Mouse (Mus musculus) embryonic fibroblast, embryonic 13.5 days (primary cell): ENCODE data around the gene Sap18.

Experiments used
- CTCF ChIP-seq: IDR thresholded peaks from 2 replicates; pipeline ENCODE4 v1.5.1; 2011; ENCODE audit warnings: mild to moderate bottlenecking, control low read depth, low read length, moderate library complexity, borderline replicate concordance; ENCODE audit not compliant: insufficient read depth
- POLR2A ChIP-seq: IDR thresholded peaks from 2 replicates; pipeline ENCODE4 v1.6.1; 2011; ENCODE audit warnings: low read depth, mild to moderate bottlenecking, control low read depth, low read length, moderate library complexity

- TF ChIP-seq POLR2A, result no peak
- TF ChIP-seq CTCF, result no peak
Measured at GRCm38 (mm10) chr14:57844535-57844934, 46.6 kb downstream of the Sap18 start.
